Mouse (Mus musculus): ENCODE data around the gene Pax9. TPM values are rescaled to one million over a fixed set of nuclear protein-coding genes. Genes with fewer than 3 reads are reported as not detected.

Gene Pax9
- total and polyA plus RNA-seq, 2 experiments: not detected

GRCm38 (mm10) chr12:56694936-56695335 is 3.4 kb downstream of the Pax9 start:
- H3K27ac ChIP-seq (replicated peaks; ENCODE audit: insufficient read depth, low read depth, low read length): no peak overlapping the region
- TF ChIP-seq POLR2A (IDR thresholded peaks at IDR 0.05; ENCODE audit: extremely low read depth, insufficient read depth, low read length): no peak
- no peak for TF ChIP-seq CTCF (IDR thresholded peaks at IDR 0.05; ENCODE audit: low read depth, low read length)
- no peaks in the 10 kb centered on the region for H3K79me2 ChIP-seq (ENCODE audit: control insufficient read depth, insufficient read depth, low read length)
- no peak for DNase-seq (ENCODE audit: extremely low read depth, low read depth, low spot score)
- H3K4me3 ChIP-seq (ENCODE audit: insufficient read depth, low read depth, low read length): no peak overlapping the region
- no peaks in the 10 kb centered on the region for H3K36me3 ChIP-seq (ENCODE audit: control insufficient read depth, insufficient read depth, low read length)
- H3K27me3 ChIP-seq (ENCODE audit: control insufficient read depth, insufficient read depth, low read length): peaks cover 52% of the 10 kb centered on the region
- WGBS: 4% methylated on average over 11 of the region's 11 CpGs
- peaks cover 7% of the 10 kb centered on the region for H3K4me1 ChIP-seq (ENCODE audit: control insufficient read depth, insufficient read depth, low read length)
- no peak overlapping the region for H3K9ac ChIP-seq (ENCODE audit: low read depth, low read length)

GRCm38 (mm10) chr12:56695358-56696173 is 4.0 kb downstream of the Pax9 start:
- no peak overlapping the region for H3K4me3 ChIP-seq (ENCODE audit: insufficient read depth, low read depth, low read length)
- peak; percentile 59 for DNase-seq (ENCODE audit: extremely low read depth, low read depth, low spot score)
- H3K27ac ChIP-seq (replicated peaks; ENCODE audit: insufficient read depth, low read depth, low read length): no peak overlapping the region
- WGBS: 2% methylated on average over 41 of the region's 41 CpGs
- no peak overlapping the region for H3K9ac ChIP-seq (ENCODE audit: low read depth, low read length)
- no peaks in the 10 kb centered on the region for H3K36me3 ChIP-seq (ENCODE audit: control insufficient read depth, insufficient read depth, low read length)
- peaks cover 50% of the 10 kb centered on the region for H3K27me3 ChIP-seq (ENCODE audit: control insufficient read depth, insufficient read depth, low read length)
- H3K4me1 ChIP-seq (ENCODE audit: control insufficient read depth, insufficient read depth, low read length): peaks cover 7% of the 10 kb centered on the region
- TF ChIP-seq CTCF (IDR thresholded peaks at IDR 0.05; ENCODE audit: low read depth, low read length) (no peak), POLR2A (IDR thresholded peaks at IDR 0.05; ENCODE audit: extremely low read depth, insufficient read depth, low read length) (no peak)
- H3K79me2 ChIP-seq (ENCODE audit: control insufficient read depth, insufficient read depth, low read length): no peaks in the 10 kb centered on the region

GRCm38 (mm10) chr12:56696174-56697010 is 4.8 kb downstream of the Pax9 start:
- no peak overlapping the region for H3K4me3 ChIP-seq (ENCODE audit: insufficient read depth, low read depth, low read length)
- TF ChIP-seq POLR2A (IDR thresholded peaks at IDR 0.05; ENCODE audit: extremely low read depth, insufficient read depth, low read length) (no peak), CTCF (IDR thresholded peaks at IDR 0.05; ENCODE audit: low read depth, low read length) (0 out of 2 replicates have a peak, but pooled peaks have one; percentile 5)
- peaks cover 7% of the 10 kb centered on the region for H3K4me1 ChIP-seq (ENCODE audit: control insufficient read depth, insufficient read depth, low read length)
- H3K79me2 ChIP-seq (ENCODE audit: control insufficient read depth, insufficient read depth, low read length): no peaks in the 10 kb centered on the region
- no peak overlapping the region for H3K27ac ChIP-seq (replicated peaks; ENCODE audit: insufficient read depth, low read depth, low read length)
- no peaks in the 10 kb centered on the region for H3K36me3 ChIP-seq (ENCODE audit: control insufficient read depth, insufficient read depth, low read length)
- no peak for DNase-seq (ENCODE audit: extremely low read depth, low read depth, low spot score)
- WGBS: 3% methylated on average over 57 of the region's 57 CpGs
- peaks cover 45% of the 10 kb centered on the region for H3K27me3 ChIP-seq (ENCODE audit: control insufficient read depth, insufficient read depth, low read length)
- no peak overlapping the region for H3K9ac ChIP-seq (ENCODE audit: low read depth, low read length)

- TF ChIP-seq CTCF (IDR thresholded peaks at IDR 0.05; ENCODE audit: low read depth, low read length) (no peak), POLR2A (IDR thresholded peaks at IDR 0.05; ENCODE audit: extremely low read depth, insufficient read depth, low read length) (no peak)
- Histone ChIP-seq H3K4me1 (ENCODE audit: control insufficient read depth, insufficient read depth, low read length) (peaks cover 6% of the 10 kb centered on the region), H3K4me3 (ENCODE audit: insufficient read depth, low read depth, low read length) (no peak overlapping the region), H3K27me3 (ENCODE audit: control insufficient read depth, insufficient read depth, low read length) (peaks cover 40% of the 10 kb centered on the region), H3K9ac (ENCODE audit: low read depth, low read length) (no peak overlapping the region), H3K79me2 (ENCODE audit: control insufficient read depth, insufficient read depth, low read length) (no peaks in the 10 kb centered on the region), H3K27ac (replicated peaks; ENCODE audit: insufficient read depth, low read depth, low read length) (no peak overlapping the region), H3K36me3 (ENCODE audit: control insufficient read depth, insufficient read depth, low read length) (no peaks in the 10 kb centered on the region)
- 3% methylated on average over 36 of the region's 36 CpGs for WGBS
- no peak for DNase-seq (ENCODE audit: extremely low read depth, low read depth, low spot score)
Measured at GRCm38 (mm10) chr12:56697011-56697740, 5.6 kb downstream of the Pax9 start.

- 3% methylated on average over 12 of the region's 12 CpGs for WGBS
- peaks cover 34% of the 10 kb centered on the region for H3K27me3 ChIP-seq (ENCODE audit: control insufficient read depth, insufficient read depth, low read length)
Measured at GRCm38 (mm10) chr12:56697785-56698184, 6.2 kb downstream of the Pax9 start.

More at GRCm38 (mm10) chr12:56697785-56698184, 6.2 kb downstream of the Pax9 start:
- Histone ChIP-seq H3K27ac (replicated peaks; ENCODE audit: insufficient read depth, low read depth, low read length) (no peak overlapping the region), H3K36me3 (ENCODE audit: control insufficient read depth, insufficient read depth, low read length) (no peaks in the 10 kb centered on the region), H3K4me1 (ENCODE audit: control insufficient read depth, insufficient read depth, low read length) (peaks cover 4% of the 10 kb centered on the region; the same call in 1 of the 2 replicates), H3K4me3 (ENCODE audit: insufficient read depth, low read depth, low read length) (no peak overlapping the region), H3K9ac (ENCODE audit: low read depth, low read length) (no peak overlapping the region), H3K79me2 (ENCODE audit: control insufficient read depth, insufficient read depth, low read length) (no peaks in the 10 kb centered on the region)
- DNase-seq (ENCODE audit: extremely low read depth, low read depth, low spot score): no peak
- no peak for TF ChIP-seq POLR2A (IDR thresholded peaks at IDR 0.05; ENCODE audit: extremely low read depth, insufficient read depth, low read length)
- no peak for TF ChIP-seq CTCF (IDR thresholded peaks at IDR 0.05; ENCODE audit: low read depth, low read length)
